Mouse (Mus musculus) erythroid progenitor cell, adult 5-6 weeks (primary cell): ENCODE measurements around the gene Miox. TPM values are rescaled to one million over a fixed set of nuclear protein-coding genes. Genes with fewer than 3 reads are reported as not detected.

Source experiments
- ATAC-seq: replicated peaks from 2 replicates; pipeline ENCODE4 v1.8.0; 2016; ENCODE audit warnings: moderate number of reproducible peaks, mild to moderate bottlenecking, moderate TSS enrichment, inconsistent platforms; ENCODE audit not compliant: poor library complexity, low FRiP score, severe bottlenecking
- total RNA-seq, 2 experiments: library from RNA; stranded (forward) in 1 of 2; stranded (reverse) in 1 of 2; fragments of 150-400 nt in 1 of 2; fragments of 186-747, 209-891 nt in 1 of 2; gene quantifications; 2 replicates each; pipeline versions ENCODE4 v1.2.3 to v1.2.4; 2015 to 2017; ENCODE audit warnings: low replicate concordance in 2 of 2

The Miox gene
- total RNA-seq, 2 experiments from 2014 or later, result not detected

- ATAC-seq, result peak; percentile 79
These were observed 21.3 kb downstream of the Miox start, which contains the start of the genes Lmf2 and Ncaph2 for GRCm38 (mm10) chr15:89355241-89356187. Lmf2 (minus strand) TSS chr15:89355659. Ncaph2 (plus strand) TSS chr15:89355719.

GRCm38 (mm10) chr15:89356372-89356771 lies 22.2 kb downstream of the Miox start:
- peak; percentile 71 for ATAC-seq

- ATAC-seq, result no peak
These were observed 24.6 kb downstream of the Miox start for GRCm38 (mm10) chr15:89358784-89359183.

- ATAC-seq, result no peak
These were observed 28.9 kb downstream of the Miox start for GRCm38 (mm10) chr15:89363051-89363450.

GRCm38 (mm10) chr15:89365141-89365551 lies 30.9 kb downstream of the Miox start:
- ATAC-seq, result no peak

GRCm38 (mm10) chr15:89372068-89372467 lies 37.9 kb downstream of the Miox start:
- no peak for ATAC-seq

- ATAC-seq, result no peak
These were observed 38.3 kb downstream of the Miox start for GRCm38 (mm10) chr15:89372536-89372935.

GRCm38 (mm10) chr15:89373027-89373761 lies 39.0 kb downstream of the Miox start:
- ATAC-seq, result peak; percentile 79

GRCm38 (mm10) chr15:89373762-89374248 lies 39.6 kb downstream of the Miox start, which contains the start of gene Sco2:
Sco2 (minus strand) TSS chr15:89373846.
- ATAC-seq, result peak; percentile 69

- no peak for ATAC-seq
These were observed 40.1 kb downstream of the Miox start for GRCm38 (mm10) chr15:89374340-89374739.

GRCm38 (mm10) chr15:89374801-89375534 lies 40.8 kb downstream of the Miox start:
- ATAC-seq, result no peak

GRCm38 (mm10) chr15:89376040-89376439 lies 41.8 kb downstream of the Miox start:
- ATAC-seq, result no peak

- ATAC-seq, result no peak
These were observed 42.8 kb downstream of the Miox start, which contains the start of gene Tymp for GRCm38 (mm10) chr15:89376957-89377356. Tymp (minus strand) TSS chr15:89377039.

- ATAC-seq, result no peak
These were observed 43.2 kb downstream of the Miox start for GRCm38 (mm10) chr15:89377362-89377761.

GRCm38 (mm10) chr15:89377938-89378828 lies 44.0 kb downstream of the Miox start:
- ATAC-seq, result no peak

GRCm38 (mm10) chr15:89378831-89379401 lies 44.7 kb downstream of the Miox start, which contains the start of gene Odf3b:
Odf3b (minus strand) TSS chr15:89379282.
- ATAC-seq, result no peak

- 0 out of 2 replicates have a peak, but pooled peaks have one; percentile 31 for ATAC-seq
These were observed 45.2 kb downstream of the Miox start for GRCm38 (mm10) chr15:89379429-89379828.

- ATAC-seq, result no peak
These were observed 50.4 kb downstream of the Miox start, which contains the start of gene Klhdc7b for GRCm38 (mm10) chr15:89384617-89385016. Klhdc7b (plus strand) TSS chr15:89384917.
